Mouse (Mus musculus) ovary, postnatal 10 days (tissue): ENCODE results near the gene Gm17349.

Experiments used
- DNase-seq: peaks from one replicate; pipeline ENCODE4 v3.0.0; 2022; ENCODE audit warnings: low spot score

Gm17349 gene

DNA sequence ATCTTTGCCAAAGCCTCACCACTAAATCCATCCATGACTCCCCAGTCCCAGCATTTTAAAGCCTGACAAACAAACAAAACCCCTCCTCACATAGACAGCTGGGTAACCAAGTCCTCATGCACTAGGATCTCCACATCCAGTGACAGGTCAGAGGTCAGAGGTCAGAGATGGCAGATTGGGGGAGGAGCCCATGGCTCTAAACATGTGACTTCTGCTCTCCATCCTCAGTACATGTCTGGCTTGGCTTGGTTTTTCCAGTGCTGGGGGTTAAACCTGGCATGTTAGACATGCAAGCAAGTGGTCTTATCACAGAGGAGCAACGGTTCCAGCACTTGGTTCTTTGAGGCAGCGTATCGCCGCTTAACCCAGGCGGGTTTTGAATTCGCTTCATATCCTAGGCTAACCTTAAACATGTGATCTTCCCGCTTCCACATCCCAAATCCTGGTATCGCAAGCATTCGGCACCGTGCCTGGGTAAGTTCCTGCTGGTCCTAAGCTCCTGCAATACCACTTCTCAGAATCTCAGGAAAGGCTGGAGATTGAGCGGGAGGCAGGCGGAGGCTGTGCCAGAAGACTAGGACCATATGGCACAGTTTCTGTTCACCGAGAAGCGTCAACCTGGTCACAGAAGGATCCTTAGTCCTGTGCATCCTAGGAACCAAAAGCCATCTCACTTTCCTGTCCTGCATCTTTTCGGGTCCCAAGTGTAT is 44.0 kb downstream of the Gm17349 start:
- no peak for DNase-seq

DNA sequence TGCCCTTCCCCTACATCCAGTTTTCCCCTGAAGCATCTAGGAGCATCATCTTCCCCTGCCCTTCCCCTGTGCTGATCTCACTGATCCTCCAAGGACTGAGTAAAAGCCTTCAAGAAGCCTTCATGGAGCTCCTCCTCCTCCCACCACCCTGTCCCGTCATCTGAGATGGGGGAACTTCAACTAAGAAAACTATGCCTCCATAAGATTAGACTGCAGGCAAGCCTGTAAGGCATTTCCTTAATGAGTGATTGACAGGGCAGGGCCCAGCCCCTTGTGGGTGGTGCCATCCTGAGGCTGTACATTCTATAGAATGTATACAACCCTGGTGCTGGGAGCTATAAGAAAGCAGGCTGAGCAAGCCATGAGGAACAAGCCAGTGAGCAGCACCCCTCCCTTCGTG is 46.9 kb downstream of the Gm17349 start:
- DNase-seq, result no peak

DNA sequence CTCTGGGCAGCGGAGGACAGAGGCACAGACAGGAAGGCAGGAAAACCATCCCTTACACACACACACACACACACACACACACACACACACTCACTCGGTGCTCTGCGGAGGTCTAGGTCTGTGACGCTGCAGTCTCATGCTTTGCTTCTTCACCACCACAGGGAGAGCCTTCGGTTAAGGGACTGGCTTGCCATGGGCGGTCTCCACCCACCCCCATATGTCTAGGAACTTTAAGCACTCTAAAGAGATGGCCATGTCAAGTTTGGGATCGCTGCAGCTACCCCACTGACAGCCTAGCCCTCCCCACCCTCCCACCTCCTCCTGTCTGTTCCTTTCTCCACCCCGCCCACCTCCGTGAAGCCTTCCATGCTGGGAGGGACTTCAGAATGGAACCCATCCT is 49.3 kb downstream of the Gm17349 start:
- no peak for DNase-seq

DNA sequence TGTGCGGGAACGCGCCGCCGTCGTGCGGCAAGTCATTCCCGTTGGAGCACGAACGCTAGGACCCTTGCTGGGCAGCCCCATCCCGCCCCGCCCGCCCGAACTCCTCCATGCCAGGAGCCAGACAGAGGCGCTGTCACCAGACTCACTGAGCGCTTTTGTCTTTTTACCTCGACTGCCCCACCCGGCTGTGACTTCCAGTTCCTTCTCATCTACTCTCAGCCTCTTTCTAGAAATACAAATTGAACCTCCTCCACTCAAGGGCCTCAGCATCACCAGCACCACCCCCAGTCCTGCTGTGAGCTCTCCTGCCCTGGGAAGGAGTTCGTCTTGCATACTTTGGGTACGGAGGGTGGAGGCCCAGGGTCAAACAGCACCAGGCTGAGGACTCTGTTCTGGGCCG is 51.4 kb downstream of the Gm17349 start:
- DNase-seq, result no peak

DNA sequence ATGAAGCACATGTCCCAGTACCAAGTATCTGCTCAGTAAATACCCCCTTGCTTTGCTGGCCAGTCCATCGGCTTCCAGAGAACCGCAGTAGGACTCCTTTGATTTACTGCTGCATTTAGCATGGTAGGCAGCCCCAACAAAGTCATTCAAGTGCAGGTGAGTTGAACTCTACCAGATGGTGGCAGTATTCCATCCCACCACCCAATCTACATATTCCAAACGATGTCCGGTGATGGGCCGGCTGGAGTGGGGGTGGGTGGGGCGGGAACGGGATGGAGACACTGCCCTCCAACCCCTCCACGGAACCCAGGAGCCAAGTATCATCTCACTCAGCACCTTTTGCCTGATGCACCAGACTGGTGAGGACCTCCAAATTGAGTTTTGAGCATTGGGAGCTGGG is 52.0 kb downstream of the Gm17349 start:
- no peak for DNase-seq
